Mouse (Mus musculus) stomach, adult 2 months (tissue): ENCODE data around the gene Gm973. TPM values are rescaled to one million over a fixed set of nuclear protein-coding genes. Genes with fewer than 3 reads are reported as not detected.

Source experiments
- polyA plus RNA-seq: library from polyadenylated mRNA; depleted of rRNA; stranded (reverse); fragments of >200 nt; gene quantifications from 2 replicates; pipeline ENCODE4 v1.2.3, GENCODE M21; 2012; rRNA removed

The Gm973 gene
- 0.13 and 0.23 TPM in 2 replicates for polyA plus RNA-seq

DNA sequence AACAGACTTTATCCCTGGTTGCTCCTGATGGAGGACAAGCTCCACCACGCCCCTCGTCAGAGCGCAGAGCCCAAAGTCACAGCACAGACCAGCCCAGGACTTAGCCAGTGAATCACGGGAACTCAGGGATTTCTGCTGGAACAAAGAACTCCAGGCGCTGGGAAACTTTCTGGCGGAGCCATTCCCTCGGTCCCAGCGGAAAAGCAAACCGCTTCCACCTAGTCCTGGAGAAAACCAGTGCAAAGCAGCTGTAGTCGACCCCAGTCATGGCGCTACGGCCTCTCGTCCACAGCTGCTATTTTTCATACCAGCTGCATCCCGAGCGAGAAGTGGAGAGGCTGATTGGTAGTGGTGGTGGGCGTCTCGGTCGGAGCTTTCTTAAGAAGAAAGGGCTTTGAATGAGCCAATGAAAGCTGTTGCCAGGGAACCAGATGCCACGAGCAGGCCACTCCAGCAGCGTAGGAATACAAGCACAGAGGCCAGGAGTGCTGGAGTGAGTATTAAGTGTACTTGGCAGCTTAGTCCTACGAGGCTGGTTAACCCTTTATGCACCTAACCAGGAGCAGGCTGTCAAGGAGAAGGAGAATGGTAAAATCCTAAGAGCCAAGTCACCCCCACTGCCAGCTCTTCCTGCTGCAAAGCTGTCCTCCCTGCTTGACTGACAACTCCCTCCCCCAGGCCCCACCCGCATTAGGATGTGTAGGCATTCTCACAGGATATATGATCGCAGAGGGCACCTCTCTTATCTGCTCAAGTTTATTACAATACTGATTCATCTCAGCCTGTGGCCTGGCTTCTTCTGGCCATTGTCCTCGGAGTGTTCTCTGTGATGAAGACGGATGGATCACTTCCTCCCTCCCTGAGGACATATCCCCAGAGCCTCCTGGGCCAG lies at the start of gene Gm973:
Gene Gm973, plus strand, starts transcription at position 239 of the 892 bp plus-strand sequence.

DNA sequence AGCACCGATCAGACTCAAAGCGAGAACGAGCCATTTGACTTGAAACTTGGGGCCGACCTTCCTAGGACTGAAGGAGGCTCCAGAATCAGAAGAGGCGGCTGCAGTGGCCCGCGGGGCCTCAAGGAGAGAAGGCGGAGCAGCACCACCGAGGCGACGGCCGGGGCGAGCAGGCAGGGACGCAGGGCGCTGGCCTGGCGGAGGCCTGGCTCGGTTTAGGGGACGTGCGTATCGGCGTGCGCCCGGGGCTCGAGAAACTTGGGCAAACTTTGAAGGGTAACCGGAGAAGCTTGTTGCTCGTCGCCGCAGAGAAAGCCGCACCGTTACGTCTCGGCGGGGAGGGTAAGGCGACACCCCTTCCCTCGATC lies 33.8 kb upstream of the Gm973 start, which contains the start of gene Fzd7:
Gene Fzd7, plus strand, starts transcription at position 94 of the 365 bp plus-strand sequence.

DNA sequence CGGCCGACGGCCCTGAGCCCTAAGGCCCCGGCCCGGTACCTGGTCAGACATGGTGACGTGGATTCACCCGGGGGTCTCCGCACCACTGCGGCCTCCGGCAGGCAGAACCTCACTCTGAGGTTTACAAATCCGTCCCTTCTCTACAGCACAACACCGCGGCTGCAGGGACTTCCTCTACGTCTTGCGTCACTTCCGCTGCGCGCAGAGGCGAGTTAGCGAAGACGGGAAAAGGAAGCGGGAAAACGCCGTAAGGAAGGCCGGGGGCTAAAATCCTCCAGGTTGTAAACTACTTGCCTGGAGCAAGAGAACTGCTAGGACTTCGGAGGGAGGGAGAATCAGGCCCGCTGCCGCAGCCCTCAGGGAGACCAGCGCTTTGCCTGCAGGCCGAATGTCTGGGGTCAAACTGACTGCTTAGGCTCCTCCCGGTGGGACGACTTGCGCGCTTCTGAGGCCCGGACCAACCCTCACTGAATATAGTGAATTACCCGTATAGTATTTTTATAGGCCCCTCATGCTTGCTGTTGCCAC lies 154.6 kb downstream of the Gm973 start, which contains the start of gene Sumo1:
Gene Sumo1, minus strand, starts transcription at position 194 of the 528 bp plus-strand sequence.

DNA sequence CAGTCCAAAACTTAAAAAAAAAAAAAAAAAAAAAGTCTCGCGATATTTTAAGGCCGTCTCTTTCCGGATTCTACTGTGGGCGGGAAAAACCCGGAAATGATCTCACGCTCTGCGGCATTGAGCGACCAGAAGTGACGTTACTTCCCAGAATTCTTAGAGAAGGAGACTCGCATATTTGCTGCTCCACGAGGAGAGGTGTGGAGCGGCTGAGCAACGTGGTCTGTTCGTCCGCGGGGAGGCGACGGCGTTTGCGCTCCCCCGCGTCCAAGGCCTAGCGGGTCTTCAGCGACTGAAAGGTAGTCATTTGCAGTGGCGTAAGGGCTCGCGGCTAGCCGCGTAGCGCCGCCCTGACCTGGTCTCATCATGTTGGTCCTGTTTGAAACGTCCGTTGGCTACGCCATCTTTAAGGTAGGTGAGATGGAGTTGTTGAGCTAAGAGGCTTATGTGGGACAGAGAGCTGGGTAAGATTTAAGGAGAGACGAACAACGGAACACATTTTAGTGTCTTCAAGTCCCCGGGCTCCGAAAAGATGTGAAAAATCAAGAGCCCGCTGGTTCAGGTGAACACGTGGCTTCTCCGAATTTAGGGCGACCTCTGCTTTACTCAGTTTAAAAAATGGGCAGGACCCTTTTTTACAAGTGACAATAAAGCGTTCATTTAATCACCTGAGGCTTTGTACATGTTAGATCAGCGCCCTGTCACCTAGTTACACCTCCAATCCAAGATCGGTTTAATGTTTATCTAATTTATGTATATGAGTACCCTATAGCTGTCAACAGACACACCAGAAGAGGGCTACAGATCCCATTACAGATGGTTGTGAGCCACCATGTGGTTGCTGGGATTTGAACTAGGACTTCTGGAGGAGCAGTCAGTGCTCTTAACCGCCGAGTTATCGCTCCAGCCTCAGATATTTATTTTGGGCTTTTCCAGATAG lies 169.0 kb downstream of the Gm973 start, which contains the start of gene Nop58:
Gene Nop58, plus strand, starts transcription at position 153 of the 937 bp plus-strand sequence.

Other genes with a start within 250 kb of the Gm973 start
- 6.1 and 7.5 TPM in 2 replicates for gene Fzd7, start 33.8 kb upstream of the Gm973 start, polyA plus RNA-seq
- 0.46 and 1.3 TPM in 2 replicates for gene Sumo1, start 154.6 kb downstream of the Gm973 start, polyA plus RNA-seq
- 6.2 and 6.8 TPM in 2 replicates for gene Nop58, start 168.7 kb downstream of the Gm973 start, polyA plus RNA-seq
- gene Bmpr2, start 247.1 kb downstream of the Gm973 start, polyA plus RNA-seq: 0.47 and 1.2 TPM in 2 replicates